Mouse (Mus musculus) hindbrain, embryonic 15.5 days (tissue): ENCODE results near the gene Usp15. TPM values are rescaled to one million over a fixed set of nuclear protein-coding genes. Genes with fewer than 3 reads are reported as not detected.

Source experiments
- ATAC-seq: fragments of 200-750 bp; cut with Nextera tagmentation; 2 replicates; pipeline ENCODE4 v1.8.0; 2017; ENCODE audit warnings: low read depth, moderate number of reproducible peaks, moderate TSS enrichment; ENCODE audit not compliant: low FRiP score
- H3K27ac ChIP-seq: fragments of 300-500 bp; sonication (generic); replicated peaks from 2 replicates; pipeline ENCODE4 v1.5.1; 2015; ENCODE audit warnings: mild to moderate bottlenecking, inconsistent platforms
- H3K27me3 ChIP-seq: fragments of 300-500 bp; sonication (generic); 2 replicates; pipeline ENCODE4 v1.6.1; 2015; ENCODE audit warnings: control low read depth, inconsistent platforms
- H3K36me3 ChIP-seq: fragments of 300-500 bp; sonication (generic); 2 replicates; pipeline ENCODE4 v1.6.1; 2015; ENCODE audit warnings: control low read depth, inconsistent platforms
- H3K4me1 ChIP-seq: fragments of 300-500 bp; sonication (generic); replicated peaks from 2 replicates; pipeline ENCODE4 v1.6.1; 2015; ENCODE audit warnings: control low read depth, inconsistent platforms
- H3K4me2 ChIP-seq: fragments of 300-500 bp; sonication (generic); 2 replicates; pipeline ENCODE4 v1.6.1; 2015; ENCODE audit warnings: moderate library complexity, mild to moderate bottlenecking, inconsistent platforms
- H3K4me3 ChIP-seq: fragments of 300-500 bp; sonication (generic); 2 replicates; pipeline ENCODE4 v1.5.1; 2015; ENCODE audit warnings: mild to moderate bottlenecking, inconsistent platforms
- H3K9ac ChIP-seq: fragments of 300-500 bp; sonication (generic); 2 replicates; pipeline ENCODE4 v1.6.1; 2015; ENCODE audit warnings: inconsistent platforms
- H3K9me3 ChIP-seq: fragments of 300-500 bp; sonication (generic); 2 replicates; pipeline ENCODE4 v1.6.1; 2016; ENCODE audit warnings: control low read depth, inconsistent platforms
- WGBS: fragments of 180-500 bp; shearing (Covaris S2); methylation state at CpG from one replicate; pipeline ENCODE4 v1.1.7; 2015; 5-methylcytosine and 5-hydroxymethylcytosine counted together
- polyA plus RNA-seq: library from polyadenylated mRNA; unstranded; fragments of >200 nt; fragmentation: Nextera tagmentation; extraction: Ambion mirVana; gene quantifications from 2 replicates; pipeline ENCODE4 v1.2.1, GENCODE M21; 2015

Gene Usp15
- polyA plus RNA-seq, 1 experiment from 2014 or later = 66.3 TPM

DNA sequence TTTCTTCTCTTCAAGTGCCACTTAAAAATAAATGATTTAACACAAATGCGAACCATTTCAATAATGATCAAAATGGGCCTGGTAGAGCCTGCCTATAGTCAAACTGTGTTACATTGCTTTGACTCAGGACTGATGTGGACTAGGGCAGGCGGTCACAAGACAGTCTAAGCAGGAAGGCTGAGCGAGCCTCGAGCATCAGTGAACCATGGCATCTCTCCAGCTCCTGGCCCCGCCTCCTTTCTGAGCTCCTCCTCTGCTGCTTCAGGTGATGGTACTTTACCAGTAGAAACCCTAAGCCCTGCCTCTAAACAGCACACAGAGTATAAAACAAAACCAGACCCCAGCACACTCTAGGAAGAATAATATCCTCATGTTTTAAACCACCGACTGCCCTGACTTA, 36.3 kb downstream of the Usp15 start:
- H3K9me3 ChIP-seq = no peaks in the 10 kb centered on the region
- ATAC-seq = no peak
- H3K4me3 ChIP-seq = no peak overlapping the region
- H3K9ac ChIP-seq = no peak overlapping the region
- peaks cover 20% of the 10 kb centered on the region for H3K36me3 ChIP-seq
- no peaks in the 10 kb centered on the region for H3K27me3 ChIP-seq
- 74% methylated on average over 6 of the region's 6 CpGs for WGBS
- no peaks in the 10 kb centered on the region for H3K4me1 ChIP-seq
- no peak overlapping the region for H3K4me2 ChIP-seq
- no peak overlapping the region for H3K27ac ChIP-seq

DNA sequence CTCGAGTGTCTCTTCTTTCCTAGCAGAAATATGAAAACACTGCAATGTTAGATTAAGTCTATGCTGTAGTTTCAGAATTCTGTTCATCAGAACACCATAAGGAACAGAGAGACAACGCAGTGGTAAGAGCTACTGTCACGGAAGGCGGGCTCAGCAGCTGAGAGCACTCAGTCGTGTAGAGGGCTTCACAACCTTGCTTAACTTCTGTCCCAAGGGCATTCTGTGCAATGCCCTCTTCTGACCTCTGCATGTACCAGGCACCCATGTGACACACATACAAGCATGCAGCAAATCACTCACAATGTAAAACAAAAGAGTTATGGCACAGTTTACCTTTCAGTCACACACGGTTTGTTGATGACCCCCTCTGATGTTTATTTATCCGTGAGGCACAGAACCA, 37.5 kb downstream of the Usp15 start:
- Histone ChIP-seq H3K4me2 (no peak overlapping the region), H3K27ac (no peak overlapping the region), H3K9me3 (no peaks in the 10 kb centered on the region), H3K36me3 (peaks cover 23% of the 10 kb centered on the region), H3K27me3 (no peaks in the 10 kb centered on the region), H3K9ac (no peak overlapping the region), H3K4me1 (no peaks in the 10 kb centered on the region), H3K4me3 (no peak overlapping the region)
- WGBS = 79% methylated on average over 7 of the region's 7 CpGs
- ATAC-seq = no peak

DNA sequence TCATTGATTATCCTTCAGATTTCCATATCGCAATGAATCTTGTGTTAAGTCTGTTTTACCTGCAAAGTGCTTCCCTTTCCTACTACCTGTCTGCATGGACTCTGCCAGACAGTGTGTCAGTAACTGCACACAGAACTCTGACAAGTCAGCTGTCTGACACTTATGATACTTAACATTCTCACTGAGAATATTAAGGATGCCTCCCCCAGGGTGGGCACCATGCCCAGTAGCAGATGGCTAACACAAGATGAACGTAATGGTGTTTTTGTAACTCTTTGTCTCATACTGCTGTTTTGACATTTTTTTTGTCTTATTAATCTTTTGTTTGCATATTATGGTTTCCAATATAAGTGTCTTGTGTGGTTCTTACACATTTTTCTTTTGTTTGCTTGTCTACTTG, 40.4 kb downstream of the Usp15 start:
- 72% methylated on average over 2 of the region's 2 CpGs for WGBS
- ATAC-seq = no peak
- H3K9me3 ChIP-seq = no peaks in the 10 kb centered on the region
- H3K27ac ChIP-seq = no peak overlapping the region
- no peak overlapping the region for H3K4me3 ChIP-seq
- H3K9ac ChIP-seq = no peak overlapping the region
- H3K4me2 ChIP-seq = no peak overlapping the region
- peaks cover 12% of the 10 kb centered on the region for H3K36me3 ChIP-seq
- no peaks in the 10 kb centered on the region for H3K27me3 ChIP-seq
- no peaks in the 10 kb centered on the region for H3K4me1 ChIP-seq

DNA sequence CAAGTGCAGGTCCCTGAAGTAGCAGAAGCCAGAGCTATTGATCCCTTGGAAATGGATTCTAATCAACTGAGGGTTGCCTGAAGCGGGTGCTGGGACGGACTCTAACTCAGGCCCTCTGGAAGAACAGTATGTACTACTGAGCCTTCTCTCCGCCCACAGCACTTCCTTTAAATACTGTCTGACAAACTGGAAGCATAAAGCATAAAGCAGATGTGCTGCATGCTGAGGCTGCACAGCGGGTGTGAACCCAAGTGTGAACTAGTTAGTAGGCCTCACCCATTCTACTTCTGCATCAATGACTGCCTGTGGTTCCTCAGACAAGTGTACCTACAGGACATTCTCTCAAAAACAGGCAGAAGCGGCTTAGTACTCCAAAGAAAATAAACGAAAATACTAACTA, 41.0 kb downstream of the Usp15 start:
- Histone ChIP-seq H3K36me3 (peaks cover 15% of the 10 kb centered on the region), H3K9me3 (no peaks in the 10 kb centered on the region), H3K9ac (no peak overlapping the region), H3K27me3 (no peaks in the 10 kb centered on the region), H3K4me1 (no peaks in the 10 kb centered on the region), H3K27ac (no peak overlapping the region), H3K4me2 (no peak overlapping the region), H3K4me3 (no peak overlapping the region)
- no peak for ATAC-seq
- WGBS = 90% methylated on average over 6 of the region's 6 CpGs

DNA sequence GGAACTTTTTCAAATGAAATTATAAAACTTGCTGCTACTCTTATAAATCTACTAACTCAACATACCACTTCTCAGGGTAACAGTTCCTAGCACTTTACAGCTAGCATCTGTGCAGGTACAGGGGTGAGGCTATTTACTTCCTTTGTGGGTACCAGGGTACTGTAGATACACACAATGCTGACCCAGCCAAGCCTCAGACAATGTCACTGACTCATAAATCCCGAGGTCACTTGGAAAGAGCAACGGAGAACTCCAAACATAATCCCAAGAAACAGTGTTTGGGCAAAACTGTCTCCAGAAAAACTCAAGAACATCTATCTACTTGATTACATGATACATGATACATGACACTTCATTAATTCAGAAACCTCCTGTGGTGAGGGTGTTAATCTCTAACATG, 43.5 kb downstream of the Usp15 start:
- H3K27me3 ChIP-seq = no peaks in the 10 kb centered on the region
- H3K27ac ChIP-seq = no peak overlapping the region
- H3K4me3 ChIP-seq = no peak overlapping the region
- H3K36me3 ChIP-seq = peaks cover 9% of the 10 kb centered on the region; the same call in 1 of the 2 replicates
- no peak for ATAC-seq
- no peaks in the 10 kb centered on the region for H3K9me3 ChIP-seq
- 80% methylated on average over 2 of the region's 2 CpGs for WGBS
- H3K4me1 ChIP-seq = no peaks in the 10 kb centered on the region
- no peak overlapping the region for H3K9ac ChIP-seq
- H3K4me2 ChIP-seq = no peak overlapping the region

DNA sequence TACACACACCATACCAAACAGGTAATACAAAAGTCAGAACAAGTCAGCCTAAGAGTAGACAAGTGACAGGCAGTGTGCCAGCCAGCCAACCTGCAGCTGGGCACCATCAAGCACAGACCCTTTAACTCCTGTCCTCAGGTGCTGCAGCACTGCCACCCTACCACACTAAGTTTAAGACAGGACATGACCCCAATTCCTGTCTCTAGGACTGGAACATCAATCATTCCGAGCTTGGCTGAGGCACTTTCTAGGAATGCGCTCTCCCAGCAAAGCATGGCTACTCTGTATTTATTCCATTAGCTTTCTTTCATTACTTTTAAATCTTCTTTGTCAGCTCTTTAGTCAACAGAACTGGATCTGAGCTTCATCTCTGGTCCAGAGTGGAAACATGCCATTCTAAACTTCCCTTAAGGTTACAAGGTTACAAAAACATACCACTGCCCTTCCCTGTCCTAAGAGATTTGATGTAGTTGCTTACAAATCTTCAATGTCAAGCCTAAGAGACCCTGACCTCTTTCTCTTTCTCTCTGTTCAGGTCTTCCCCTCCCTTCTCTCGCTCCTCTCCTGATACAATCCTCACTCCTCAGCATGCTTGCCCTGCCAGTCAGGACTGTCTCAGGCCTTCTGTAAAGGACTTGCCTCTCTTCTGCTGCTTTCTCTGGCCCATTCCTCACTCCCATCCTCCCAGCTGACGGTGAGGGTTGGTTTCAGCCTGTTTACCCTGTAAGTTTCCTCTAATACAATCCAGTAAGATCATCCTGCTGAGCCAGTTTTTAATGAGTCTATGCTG, 48.6 kb downstream of the Usp15 start:
- Histone ChIP-seq H3K9me3 (no peaks in the 10 kb centered on the region), H3K4me2 (no peak overlapping the region), H3K4me3 (no peak overlapping the region), H3K4me1 (peaks cover 4% of the 10 kb centered on the region), H3K27me3 (no peaks in the 10 kb centered on the region), H3K9ac (no peak overlapping the region), H3K36me3 (peaks cover 17% of the 10 kb centered on the region; the same call in 1 of the 2 replicates), H3K27ac (no peak overlapping the region)
- no peak for ATAC-seq
- 77% methylated on average over 4 of the region's 4 CpGs for WGBS

DNA sequence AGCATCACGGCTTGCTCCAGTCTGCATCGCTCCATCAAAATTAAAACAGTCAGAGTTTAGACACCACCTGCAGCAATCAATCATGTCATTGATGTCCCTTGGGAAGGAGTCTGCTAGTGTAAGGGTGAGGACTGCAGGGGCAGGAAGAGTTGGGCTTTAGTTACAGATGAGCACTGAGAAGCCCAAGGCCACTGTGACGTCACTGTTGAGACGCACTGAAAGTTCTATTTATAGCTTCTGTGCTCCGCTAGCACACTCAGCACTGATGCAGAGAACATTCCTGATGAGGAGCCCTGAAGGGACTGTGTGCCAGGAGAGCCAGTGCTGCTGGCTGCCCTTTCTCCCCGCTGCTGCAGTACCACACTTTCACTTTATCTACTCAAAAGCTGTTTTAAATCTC, 49.6 kb downstream of the Usp15 start:
- Histone ChIP-seq H3K27ac (no peak overlapping the region; the same call in 1 of the 2 replicates), H3K9ac (no peak overlapping the region), H3K9me3 (no peaks in the 10 kb centered on the region), H3K36me3 (peaks cover 17% of the 10 kb centered on the region; the same call in 1 of the 2 replicates), H3K4me1 (peaks cover 4% of the 10 kb centered on the region), H3K4me3 (no peak overlapping the region), H3K27me3 (no peaks in the 10 kb centered on the region), H3K4me2 (no peak overlapping the region)
- ATAC-seq = no peak
- 42% methylated on average over 6 of the region's 6 CpGs for WGBS

DNA sequence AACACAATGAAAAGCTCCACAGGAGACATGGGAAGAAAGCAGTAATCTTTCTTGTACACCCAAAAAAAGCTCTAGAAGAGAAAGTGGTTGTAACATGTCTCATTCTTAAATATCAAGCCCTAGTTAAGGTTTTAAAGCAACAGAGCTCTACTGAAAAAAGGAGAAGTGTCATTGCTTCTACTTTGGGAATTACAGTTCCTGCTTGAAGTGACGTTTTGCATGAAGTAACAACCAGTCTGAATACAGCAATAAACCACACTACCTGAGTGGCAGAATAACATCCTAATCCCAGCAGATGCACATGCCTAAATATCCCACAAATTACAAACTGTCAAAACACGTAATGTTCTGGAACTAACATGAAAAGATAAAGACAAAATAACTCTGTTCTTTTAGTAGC, 50.4 kb downstream of the Usp15 start:
- 85% methylated on average over 2 of the region's 2 CpGs for WGBS

DNA sequence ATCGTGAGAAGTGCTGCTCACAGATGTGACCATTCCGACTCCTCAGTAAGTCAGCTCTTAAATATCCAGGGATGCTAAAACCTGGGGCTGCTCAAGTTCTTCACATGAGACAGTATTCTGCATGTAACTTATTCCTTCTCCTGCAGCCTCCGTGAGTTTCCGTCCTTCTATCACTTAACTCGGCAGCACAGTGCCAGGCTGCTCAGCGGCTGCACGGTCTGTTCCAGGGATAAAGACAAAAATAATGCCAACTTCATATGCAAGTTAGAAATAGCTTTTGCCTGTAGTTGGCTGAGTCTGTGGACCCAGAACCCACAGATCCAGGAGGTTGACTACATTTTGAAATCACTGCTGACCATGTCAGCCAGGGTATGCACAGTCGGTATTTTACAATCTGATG, 52.5 kb downstream of the Usp15 start:
- Histone ChIP-seq H3K4me2 (no peak overlapping the region), H3K9ac (no peak overlapping the region), H3K4me1 (peaks cover 4% of the 10 kb centered on the region), H3K4me3 (no peak overlapping the region), H3K36me3 (peaks cover 21% of the 10 kb centered on the region; the same call in 1 of the 2 replicates), H3K27me3 (no peaks in the 10 kb centered on the region), H3K9me3 (no peaks in the 10 kb centered on the region), H3K27ac (no peak overlapping the region)
- 93% methylated on average over 8 of the region's 8 CpGs for WGBS
- ATAC-seq = no peak

More for the DNA sequence above, 50.4 kb downstream of the Usp15 start:
- no peak overlapping the region for H3K27ac ChIP-seq
- H3K4me2 ChIP-seq = no peak overlapping the region
- no peak overlapping the region for H3K4me3 ChIP-seq
- peaks cover 17% of the 10 kb centered on the region; the same call in 1 of the 2 replicates for H3K36me3 ChIP-seq
- H3K27me3 ChIP-seq = no peaks in the 10 kb centered on the region
- H3K4me1 ChIP-seq = peaks cover 4% of the 10 kb centered on the region
- no peak overlapping the region for H3K9ac ChIP-seq
- no peaks in the 10 kb centered on the region for H3K9me3 ChIP-seq
- no peak for ATAC-seq

DNA sequence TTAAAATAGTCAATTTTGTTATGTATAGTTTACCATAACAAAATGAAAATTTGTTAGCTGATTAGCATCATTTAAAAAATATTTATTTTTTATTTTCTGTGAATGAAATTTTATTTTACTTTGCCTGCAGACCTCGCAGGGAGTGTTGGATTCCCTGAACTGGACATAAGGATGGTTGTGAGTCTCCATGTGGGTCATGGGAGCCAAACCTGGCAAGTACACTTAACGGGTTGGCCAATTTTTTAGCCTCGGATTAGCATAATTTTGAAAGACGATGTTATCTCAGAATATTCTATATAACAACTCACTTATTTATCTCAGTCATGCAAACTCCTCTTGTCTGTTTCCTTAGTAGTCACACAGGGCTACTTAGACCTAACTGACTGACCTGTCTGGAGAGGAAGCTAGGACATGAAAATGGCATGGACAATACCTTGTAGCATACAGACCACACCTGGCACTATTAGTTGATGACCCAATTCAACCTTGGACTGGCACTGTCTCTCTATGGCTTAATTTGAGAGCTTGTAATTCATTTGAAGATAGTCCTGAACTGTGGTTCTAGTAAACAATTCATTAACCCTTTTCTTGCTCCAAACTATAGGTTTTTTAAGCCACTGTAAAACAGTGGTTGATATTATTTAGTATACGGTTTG, 54.3 kb downstream of the Usp15 start:
- Histone ChIP-seq H3K36me3 (peaks cover 21% of the 10 kb centered on the region; the same call in 1 of the 2 replicates), H3K4me2 (no peak overlapping the region), H3K27me3 (no peaks in the 10 kb centered on the region), H3K4me1 (peaks cover 4% of the 10 kb centered on the region), H3K9ac (no peak overlapping the region), H3K4me3 (no peak overlapping the region), H3K9me3 (no peaks in the 10 kb centered on the region), H3K27ac (no peak overlapping the region)
- 91% methylated on average over 5 of the region's 5 CpGs for WGBS
- no peak for ATAC-seq

DNA sequence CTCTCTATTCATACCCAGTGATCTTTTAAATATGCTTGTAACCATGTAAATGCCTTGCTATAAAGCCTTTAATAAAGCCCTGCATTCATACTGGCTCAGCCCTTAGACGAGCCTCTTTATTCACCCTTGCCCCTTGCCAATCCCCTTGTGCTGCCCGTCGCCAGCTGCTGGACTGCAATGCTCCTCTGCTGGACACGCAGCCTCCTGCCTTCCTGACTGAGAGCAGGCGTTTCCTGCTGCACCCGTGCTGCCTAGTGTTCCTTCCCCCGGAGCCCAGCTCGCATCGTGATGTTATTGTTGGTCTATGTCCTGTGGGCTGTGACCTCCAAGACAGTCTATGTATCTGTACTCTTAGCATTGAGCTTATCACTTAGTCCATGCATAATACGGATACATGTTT, 61.0 kb downstream of the Usp15 start:
- no peak overlapping the region for H3K4me3 ChIP-seq
- 47% methylated on average over 10 of the region's 10 CpGs for WGBS
- H3K36me3 ChIP-seq = peaks cover 29% of the 10 kb centered on the region
- H3K9ac ChIP-seq = no peak overlapping the region
- peaks cover 5% of the 10 kb centered on the region; the same call in 1 of the 2 replicates for H3K4me1 ChIP-seq
- H3K27me3 ChIP-seq = no peaks in the 10 kb centered on the region
- no peak overlapping the region for H3K27ac ChIP-seq
- ATAC-seq = no peak
- no peak overlapping the region for H3K4me2 ChIP-seq
- H3K9me3 ChIP-seq = no peaks in the 10 kb centered on the region

DNA sequence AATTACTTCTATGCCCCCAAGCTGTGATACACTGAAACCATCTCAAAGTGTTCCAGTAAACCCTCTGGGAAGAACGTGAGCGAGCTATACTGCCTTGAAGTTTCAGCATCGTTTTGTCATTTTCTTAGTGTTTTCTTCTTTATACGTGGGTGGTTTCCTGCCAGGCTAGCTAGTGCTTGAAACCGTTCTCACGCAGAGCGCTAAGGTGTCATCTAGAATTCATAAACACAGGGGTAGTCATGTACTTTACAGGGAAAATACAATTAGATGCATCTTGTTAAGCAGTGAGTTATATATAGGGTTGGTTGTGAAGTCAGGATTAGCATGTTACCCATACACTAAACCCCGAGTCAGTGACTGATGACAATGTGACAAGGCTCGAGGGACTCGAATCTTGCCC, 65.3 kb downstream of the Usp15 start:
- peaks cover 5% of the 10 kb centered on the region; the same call in 1 of the 2 replicates for H3K4me1 ChIP-seq
- peaks cover 44% of the 10 kb centered on the region for H3K36me3 ChIP-seq
- ATAC-seq = no peak
- no peaks in the 10 kb centered on the region for H3K27me3 ChIP-seq
- 93% methylated on average over 10 of the region's 10 CpGs for WGBS
- H3K9ac ChIP-seq = no peak overlapping the region
- H3K4me2 ChIP-seq = no peak overlapping the region
- no peak overlapping the region for H3K27ac ChIP-seq
- H3K9me3 ChIP-seq = no peaks in the 10 kb centered on the region
- no peak overlapping the region for H3K4me3 ChIP-seq
